Mouse (Mus musculus) adrenal gland (tissue): ENCODE results near the gene Pak7.
"Not testable (repeated sequence)": the region's sequence is repeated elsewhere in the genome, so short reads cannot be mapped to it uniquely, and the experiment has no call there.

ENCODE experiments used
- intact Hi-C: fragments of 180-260 bp; cut with DNase I; formaldehyde crosslinking; loops from one replicate; pipeline ENCODE4 v1.15.1; 2025
- long read RNA-seq, 2 experiments: library from polyadenylated mRNA; unstranded; transcript quantifications; one replicate each; pipeline ENCODE4 v2.0.0; 2020; ENCODE audit warnings: borderline replicate concordance in 1 of 2; ENCODE audit not compliant: insufficient replicate concordance in 1 of 2

Pak7 gene
- long read RNA-seq, experiment 1, result 0 reads
- long read RNA-seq, experiment 2, partial matches to known transcripts, result 0 of 1 reads
- long read RNA-seq, experiment 2, other reads (novel, unspliced or antisense), result 1 of 1 reads

DNA sequence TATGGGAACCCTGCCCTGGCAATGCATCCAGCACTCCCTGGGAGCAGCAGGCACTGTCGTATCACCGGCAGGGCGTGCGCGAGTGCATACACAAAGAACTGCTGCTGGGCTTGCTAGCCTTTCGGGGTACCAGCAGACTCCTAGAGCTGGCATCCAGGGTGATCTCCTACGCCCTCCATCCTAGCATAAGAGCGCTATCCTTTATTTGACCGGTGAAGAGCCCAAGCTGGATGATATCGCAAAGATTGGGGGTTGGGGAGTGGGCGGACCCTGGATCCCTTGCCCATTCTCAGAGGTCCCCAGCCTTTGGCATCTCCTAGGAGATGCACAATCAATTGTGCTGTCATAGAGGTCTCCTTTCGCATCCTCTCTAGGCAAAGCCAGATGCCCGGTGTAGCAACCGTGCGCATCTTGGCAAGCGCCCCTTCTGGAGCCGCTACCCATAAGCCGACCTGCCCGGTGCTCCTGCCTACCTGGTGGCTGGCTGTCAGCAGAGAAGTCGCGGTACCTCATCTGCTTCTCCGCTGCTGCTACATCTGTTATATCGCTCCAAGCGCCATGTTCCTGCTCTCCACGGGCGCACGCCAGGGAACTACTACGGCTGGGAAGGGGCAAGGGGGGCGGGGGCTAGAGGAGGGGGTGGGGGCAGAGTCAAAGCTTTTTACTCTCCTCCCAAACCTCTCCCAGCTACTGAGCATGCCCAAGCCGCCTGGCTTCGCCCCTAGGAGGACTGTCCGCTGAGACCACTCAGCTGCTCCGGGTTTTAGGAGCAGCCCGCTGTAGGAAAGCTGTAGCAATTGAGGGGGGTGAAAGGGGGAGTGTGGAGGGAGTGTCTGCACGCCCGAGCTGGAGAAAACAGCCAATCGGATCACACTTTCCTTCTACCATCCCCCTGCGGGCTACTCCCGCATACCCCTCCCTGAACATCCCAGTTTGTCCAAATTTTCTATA, at the start of gene Pak7:
Gene Pak7 (minus strand): TSS at position 787 of the 951 bp plus-strand sequence.
- intact Hi-C loops, result no loop called here

- intact Hi-C loops, result no loop called here
Observed at GRCm38 (mm10) chr2:136425561-136425960, 37.8 kb upstream of the Pak7 start.

DNA sequence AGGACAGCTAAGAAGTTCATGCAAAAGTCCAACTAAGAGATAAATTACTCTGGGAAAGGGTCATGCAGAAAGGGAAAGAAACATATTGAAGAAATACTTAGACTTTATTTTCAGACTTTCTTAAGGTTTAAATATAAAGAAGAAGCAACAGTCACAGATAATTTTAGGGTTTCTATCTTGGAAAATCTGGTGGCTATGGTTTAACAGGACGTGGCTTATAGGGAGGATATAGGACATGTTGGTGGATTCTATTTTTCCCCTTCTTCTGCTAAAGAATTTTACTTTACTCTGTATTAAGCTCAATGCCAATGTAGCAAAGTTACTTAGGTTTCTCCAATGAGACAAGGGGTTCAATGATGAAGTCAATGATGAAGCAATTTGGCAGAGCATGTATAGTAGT, 31.8 kb upstream of the Pak7 start:
- intact Hi-C loops, result no loop called here

DNA sequence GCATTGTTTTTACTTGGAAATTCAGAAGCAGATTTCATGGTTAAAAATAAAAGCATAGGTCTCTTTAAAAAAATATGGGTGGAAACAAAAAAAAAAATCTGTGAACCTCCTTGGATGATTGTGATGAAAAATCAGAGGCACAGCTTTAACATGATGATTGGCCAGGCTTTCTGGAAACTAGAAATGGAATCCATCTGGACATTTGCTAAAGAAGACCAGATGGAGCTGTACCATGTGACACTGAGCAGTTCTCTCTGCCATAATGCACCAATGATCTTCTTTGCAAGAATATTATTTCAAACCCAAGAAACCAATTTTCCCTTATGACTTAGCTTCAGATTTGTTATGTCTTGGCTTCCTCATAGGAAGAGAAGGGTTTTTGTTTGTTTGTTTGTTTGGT, 28.6 kb upstream of the Pak7 start:
- intact Hi-C loops, result no loop called here

DNA sequence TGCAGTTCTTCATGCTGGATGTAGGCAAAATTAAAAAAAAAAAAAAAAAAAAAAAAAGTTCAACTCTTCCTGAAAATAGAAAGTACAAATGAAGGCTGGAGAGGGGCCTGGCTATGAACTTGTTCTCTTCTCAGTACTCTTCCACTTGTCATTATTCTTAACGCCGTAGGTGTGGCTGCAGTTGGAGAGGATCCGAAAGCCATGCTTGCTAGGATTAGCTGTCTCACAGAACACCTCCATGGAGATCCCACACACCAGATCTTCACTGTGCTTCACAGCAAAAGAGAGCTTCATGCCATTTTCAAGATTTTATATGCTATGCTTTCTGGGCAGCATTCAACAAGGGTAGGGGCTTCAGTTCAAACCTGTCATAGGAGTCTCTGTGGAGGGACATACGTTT, 14.8 kb upstream of the Pak7 start:
- intact Hi-C loops, result no loop called here

GRCm38 (mm10) chr2:136375318-136375717, 12.4 kb downstream of the Pak7 start:
- intact Hi-C loops, result no loop called here

DNA sequence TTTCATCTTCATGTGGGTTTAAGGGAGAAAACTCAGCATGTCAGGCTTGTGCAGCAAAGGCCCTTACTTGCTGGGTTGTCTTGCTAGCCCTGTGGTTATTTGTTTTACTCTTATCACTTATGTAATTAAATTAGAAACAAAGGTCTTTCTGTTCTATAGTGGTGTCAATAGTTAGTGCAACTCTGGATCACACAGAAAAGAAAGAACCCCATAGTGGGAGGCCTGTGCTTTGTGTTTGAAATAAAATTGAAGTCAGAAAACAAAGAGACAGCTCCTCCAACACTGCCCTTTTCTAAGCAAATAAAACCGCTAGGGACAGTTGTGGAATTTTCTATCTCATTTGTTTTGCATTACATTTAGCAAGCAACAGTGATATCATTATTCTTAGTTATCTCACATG, 15.4 kb downstream of the Pak7 start:
- intact Hi-C loops, result no loop called here

DNA sequence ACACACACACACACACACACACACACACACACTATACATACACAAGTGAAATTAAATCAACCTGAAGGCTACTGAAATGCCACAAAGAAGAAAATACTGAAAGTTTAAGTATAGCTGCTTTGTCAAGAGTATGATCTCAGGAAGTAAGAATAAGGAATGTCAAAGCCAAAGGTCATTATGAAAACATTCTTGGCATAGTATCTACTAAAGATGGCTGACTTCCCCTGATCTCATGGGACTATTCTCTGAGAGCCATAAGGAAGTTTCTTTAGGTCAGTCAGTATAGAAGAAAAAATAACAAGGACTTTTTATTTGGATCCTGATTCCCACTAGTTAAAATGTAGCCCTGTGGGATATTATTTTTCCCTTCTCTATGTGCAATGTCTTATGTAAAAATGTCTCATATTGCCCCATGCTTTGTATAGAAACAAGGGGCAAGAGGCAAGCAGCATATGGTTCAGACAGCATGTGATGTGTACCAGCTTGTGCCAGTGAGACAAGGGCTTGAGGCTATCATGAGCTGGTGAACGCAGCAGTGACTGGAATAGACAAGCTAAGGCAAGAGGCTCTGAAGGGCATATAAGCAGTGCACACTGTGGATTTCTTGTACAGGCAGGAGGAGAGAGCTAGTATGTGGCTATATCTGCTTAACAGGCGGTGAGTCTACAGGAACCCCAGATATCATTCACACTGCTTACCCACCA, 36.2 kb downstream of the Pak7 start:
- intact Hi-C loops, result no loop called here

DNA sequence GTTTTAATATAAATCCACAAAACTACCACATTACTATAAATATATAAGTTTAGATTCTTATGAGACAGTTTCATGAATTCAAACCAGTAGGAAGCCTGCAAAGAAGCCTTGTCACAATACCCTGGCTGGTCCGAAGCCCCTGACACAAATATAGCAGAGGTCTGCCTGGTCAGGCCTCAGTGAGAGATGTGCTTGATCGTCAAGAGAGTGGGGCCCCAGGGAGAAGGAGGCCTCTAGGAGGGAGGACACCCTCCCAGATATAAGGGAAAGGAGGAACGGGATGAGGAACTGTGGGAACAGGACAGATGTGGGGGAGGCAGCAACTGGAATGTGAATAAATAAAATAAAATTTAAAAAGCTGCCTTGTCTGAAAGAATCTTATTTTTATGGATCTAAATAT, 37.3 kb downstream of the Pak7 start:
- intact Hi-C loops, result no loop called here

DNA sequence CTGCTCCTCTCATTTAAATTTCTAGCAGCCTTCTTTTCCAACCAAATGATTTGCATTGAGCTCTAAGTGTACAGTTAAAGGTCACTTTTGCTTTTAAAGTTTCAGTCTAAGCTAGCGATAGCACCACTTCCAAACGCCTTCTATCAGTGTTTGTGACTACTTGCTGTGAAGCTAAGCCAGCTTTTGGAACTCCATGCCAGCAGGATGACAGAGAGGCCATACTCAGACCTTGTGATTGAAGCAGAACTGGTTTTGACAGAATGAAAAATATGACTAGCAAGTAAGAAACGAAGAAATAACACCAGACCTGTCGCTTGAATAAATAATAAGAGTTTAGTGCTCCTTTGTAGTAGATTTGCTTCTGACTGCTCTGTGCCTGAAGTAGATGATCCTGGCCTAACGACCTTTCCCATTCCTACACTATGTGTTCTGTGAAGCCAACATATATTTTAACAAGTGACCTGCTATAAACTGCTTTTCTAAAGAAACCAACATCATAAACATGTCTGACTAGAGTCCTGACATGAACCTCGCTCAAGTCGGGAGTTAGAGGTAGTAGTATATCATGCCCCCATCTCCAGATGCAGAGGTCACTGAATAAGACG, 38.0 kb downstream of the Pak7 start:
- intact Hi-C loops, result no loop called here

DNA sequence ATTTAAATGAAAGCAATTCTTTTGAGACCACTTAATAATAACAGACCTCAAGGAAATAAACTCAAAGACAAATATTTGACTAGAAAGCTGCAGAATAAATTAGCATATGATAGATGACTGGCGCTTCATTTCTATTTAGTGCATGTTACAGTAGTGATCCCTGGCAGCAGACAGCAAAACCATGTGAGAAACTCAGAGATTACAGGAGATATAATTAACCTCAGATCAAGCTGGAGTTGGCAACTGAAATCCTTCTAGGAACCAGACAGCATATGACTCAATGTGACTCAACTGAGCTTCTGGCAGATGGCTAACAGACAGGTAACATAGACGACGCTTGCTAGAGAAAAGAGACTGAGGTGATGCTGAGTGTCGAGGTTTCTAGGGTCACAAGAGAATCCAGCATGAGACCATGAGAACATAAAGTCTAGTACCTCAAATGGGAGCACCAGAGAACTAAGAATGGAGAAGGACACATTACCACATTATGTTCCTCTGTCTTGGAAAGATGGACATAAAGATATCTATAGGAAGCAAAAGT, 43.5 kb downstream of the Pak7 start:
- intact Hi-C loops, result not testable (repeated sequence)

DNA sequence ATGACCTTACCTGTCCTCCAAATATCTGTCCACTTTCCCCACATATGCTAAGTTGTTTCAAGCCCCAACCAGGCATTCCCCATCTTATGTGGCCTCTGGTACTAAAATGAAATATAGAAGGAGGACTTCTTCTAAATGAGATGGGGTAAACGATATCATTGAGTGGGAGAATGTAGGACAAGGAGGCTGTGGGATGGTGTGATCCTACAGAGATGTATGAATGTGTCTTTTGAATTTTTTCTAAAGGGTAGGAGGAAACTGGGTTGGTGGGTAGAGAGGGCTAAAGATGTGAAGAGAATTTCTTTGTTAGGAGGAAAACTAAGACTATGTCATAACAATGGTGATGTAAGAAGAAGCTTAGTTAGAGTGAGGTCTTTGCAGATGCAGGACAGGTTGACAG, 57.8 kb downstream of the Pak7 start:
- intact Hi-C loops, result no loop called here

DNA sequence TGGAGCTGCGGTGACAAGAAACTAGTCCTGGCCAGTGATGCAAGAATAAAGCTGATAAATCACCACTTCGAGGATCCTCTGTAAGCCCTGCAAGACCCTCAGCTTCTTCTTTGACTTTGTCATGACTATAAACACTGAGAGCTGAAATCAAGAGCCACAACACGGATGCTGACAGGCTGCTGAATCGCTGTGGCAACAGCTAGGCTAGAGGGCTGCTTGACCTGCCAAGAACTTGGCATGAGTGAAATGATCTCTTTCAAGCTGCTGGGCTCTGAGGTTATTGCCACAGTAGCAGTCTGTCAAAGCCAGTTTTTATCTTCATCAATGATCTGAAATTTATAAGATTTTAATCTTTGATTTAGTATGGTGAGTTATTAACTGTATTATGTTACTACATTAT, 62.1 kb downstream of the Pak7 start:
- intact Hi-C loops, result no loop called here

- intact Hi-C loops, result no loop called here
Observed at GRCm38 (mm10) chr2:136309313-136309712, 78.5 kb downstream of the Pak7 start.

- intact Hi-C loops, result no loop called here
Observed at GRCm38 (mm10) chr2:136308743-136309142, 79.0 kb downstream of the Pak7 start.

GRCm38 (mm10) chr2:136302201-136302600, 85.6 kb downstream of the Pak7 start:
- intact Hi-C loops, result no loop called here

GRCm38 (mm10) chr2:136301406-136301805, 86.4 kb downstream of the Pak7 start:
- intact Hi-C loops, result no loop called here

- intact Hi-C loops, result no loop called here
Observed at GRCm38 (mm10) chr2:136297371-136297770, 90.4 kb downstream of the Pak7 start.

DNA sequence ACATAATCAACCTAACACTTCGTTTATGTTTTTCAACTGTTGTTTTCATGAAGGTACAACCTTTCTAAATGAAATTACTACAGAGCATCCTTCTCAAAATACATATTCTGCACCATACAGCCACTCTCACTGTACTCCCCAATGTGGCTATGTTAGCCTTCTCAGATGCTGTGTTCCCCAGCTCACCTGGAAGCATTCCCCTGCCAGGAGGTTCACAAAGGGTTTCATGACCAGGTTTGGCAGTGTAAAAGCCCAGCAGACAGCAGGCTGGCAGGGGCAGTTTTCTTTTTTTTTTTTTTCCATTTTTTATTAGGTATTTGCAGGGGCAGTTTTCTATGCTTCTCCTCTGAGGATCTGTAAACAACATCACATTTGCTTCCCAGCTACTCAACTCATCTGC, 105.7 kb downstream of the Pak7 start:
- intact Hi-C loops, result no loop called here

- intact Hi-C loops, result not testable (repeated sequence)
Observed at GRCm38 (mm10) chr2:136241960-136242359, 145.8 kb downstream of the Pak7 start.

GRCm38 (mm10) chr2:136231228-136231627, 156.5 kb downstream of the Pak7 start:
- intact Hi-C loops, result no loop called here

DNA sequence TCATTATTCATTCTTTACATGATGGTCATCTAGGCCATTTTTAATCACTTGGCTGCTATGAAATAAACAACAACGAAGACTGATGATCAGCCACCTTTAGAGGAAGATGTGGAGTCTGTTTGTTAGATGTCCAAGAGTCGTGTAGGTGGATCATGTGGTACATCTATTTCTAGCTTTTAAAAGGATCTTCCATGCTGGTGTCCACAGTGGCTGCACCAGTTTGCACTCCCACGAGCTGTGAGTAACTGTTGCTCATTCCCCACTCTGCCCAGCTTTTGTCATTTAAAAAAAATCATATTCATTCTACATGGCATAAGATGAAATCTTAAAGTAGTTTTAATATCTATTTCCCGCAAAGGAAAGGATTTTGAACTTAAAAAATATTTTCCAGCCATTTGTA, 183.7 kb downstream of the Pak7 start:
- intact Hi-C loops, result no loop called here
